Mouse (Mus musculus): ENCODE results near the gene Olfr323.

Olfr323 gene

DNA sequence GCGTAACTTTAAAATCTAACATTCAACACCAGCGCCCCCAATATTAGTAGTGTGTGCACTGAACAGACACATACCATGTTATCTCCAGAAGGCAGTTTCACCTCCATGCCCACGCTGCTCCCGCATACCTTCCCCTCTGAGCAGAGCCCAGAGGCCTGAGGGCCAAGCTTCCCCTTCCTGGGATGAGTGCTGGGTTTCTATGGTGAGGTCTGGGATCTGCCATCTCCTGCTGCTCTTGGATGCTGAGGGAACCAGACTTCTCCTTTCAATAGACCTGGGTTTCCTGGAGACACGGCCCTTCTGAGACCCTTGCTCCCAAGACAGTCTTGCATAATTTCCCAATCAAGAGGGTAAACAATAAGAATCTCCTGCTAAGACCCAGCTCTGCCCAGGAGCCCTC is at the start of gene Olfr323:
TSS of gene Olfr323 (minus strand) at position 101 of the 400 bp plus-strand sequence.
- DNase-seq: no peak

DNA sequence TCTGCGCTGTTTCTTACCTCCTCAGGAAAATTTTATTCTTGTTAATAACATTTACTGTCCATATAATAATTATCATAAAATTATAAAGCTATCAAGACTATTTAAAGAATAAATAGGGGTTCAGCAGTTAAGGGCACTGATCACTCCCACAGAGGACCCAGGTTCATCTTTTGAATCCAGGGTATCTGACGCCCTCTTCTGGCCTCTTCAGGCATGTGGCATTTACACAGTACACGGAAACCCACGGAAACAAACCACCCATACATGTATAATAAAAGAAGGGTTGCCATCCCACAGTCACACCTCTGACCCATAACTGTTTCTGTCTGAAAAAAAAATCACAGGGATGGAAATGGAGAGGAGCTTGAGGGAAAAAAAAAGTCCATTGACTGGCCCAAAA is 41.5 kb upstream of the Olfr323 start:
- DNase-seq: no peak

DNA sequence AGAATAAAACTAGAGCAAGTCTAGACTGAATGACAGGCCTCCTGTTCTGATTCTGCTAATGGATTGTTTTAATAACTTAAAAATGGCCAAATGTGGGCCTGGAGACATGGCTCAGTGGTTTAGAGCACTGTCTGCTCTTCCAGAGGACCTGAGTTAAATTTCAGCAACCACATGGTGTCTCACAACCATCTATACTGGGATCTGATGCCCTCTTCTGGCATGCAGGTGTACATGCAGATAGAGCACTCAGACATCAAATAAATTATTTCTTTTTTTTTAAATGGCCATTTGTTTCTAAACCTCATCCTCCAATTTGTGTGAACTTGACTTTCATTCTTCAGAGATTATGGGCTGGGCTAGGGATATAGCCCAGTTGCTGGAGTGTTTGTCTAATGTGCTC is 39.0 kb upstream of the Olfr323 start:
- no peak for DNase-seq

DNA sequence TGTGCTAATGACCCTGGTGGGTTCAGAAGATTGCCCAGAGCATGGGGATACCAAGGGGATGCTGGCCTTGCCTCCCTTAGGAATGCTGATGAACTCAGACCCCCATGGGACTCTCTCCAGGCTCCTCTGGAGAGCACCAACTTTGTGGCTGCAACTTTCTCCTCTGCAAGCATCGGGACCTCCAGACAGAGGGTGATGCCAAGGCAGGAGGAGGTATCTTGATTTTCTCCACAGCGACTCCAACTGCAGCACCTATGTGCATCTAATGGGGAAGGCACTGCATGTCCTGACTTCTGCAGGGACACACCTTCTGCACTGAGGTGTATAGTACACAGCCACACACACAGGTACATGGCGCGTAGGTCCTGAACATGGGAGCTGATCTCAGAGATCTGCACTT is 28.3 kb upstream of the Olfr323 start, which contains the start of gene Olfr322:
TSS of gene Olfr322 (plus strand) at position 187 of the 400 bp plus-strand sequence.
- no peak for DNase-seq

DNA sequence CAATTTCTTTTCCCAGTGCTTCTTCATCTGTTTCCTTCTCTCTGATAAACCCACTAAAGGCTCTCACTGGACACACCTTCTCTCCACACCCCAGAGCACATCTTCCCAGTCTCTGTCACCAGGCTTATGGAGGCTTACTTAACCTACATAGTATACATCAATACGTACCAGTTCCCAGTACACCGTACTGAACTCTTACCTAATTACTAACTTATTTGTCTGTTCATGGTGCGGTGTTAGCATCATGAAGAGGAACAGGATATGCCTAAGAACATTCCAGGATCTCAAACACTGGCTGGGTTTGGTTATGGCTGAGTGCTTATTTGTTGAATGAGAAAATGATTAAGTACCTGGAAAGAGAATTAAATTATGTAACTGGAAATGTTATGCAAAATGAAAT is 24.9 kb upstream of the Olfr323 start:
- DNase-seq: no peak

DNA sequence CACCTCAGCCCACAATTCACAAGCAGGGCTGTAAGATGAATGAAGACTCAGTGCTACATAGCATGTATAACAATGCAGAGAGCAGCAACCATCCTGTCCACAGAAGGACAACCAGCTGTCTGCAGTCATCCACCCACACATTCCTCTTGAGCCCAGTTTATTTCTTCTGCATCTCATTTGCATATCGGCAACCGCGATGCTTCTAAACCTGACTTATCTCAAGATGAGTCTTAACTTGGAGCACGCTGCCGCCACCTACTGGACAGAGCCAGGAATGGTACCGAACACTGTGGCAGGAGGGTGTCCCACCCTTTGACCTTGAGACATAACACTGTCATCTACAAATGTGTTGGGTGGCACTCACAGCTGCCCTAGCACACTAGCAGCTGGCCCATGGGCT is 13.0 kb upstream of the Olfr323 start:
- DNase-seq: peak in 1 of 2 experiments; percentile 5

DNA sequence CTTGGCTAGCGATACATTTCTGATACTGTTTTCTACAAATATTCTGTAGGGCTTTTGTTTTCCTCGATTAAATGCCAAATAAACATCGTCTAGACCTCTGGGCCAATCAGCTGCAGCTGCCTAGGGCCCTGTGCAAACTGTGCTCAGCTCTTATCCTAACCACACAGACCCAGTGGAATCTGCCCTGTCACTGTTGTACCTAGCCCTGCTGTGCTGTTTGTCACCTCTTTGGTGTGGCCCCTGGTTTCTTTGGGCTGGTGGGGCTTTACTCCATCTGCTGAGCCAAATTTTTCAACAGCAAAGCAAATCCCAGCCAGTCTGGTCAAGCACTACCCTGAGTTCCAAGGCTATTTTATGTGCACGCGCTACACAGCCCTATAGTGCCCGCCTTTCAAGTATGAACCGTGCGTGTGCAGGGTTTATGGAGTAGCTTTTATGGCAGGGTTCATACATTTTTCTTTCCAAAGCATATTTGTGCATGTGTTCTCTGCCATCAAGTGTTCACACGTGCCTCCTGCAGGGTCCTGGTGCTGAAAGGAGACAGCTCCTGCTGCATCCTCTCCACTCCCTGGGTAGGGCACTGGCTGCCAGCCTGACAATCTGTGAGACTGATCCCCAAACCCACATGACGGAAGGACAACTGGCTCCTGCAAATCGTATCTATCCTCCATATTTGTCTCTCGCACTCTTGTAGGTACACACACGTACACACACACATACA is 11.5 kb upstream of the Olfr323 start:
- no peak for DNase-seq

DNA sequence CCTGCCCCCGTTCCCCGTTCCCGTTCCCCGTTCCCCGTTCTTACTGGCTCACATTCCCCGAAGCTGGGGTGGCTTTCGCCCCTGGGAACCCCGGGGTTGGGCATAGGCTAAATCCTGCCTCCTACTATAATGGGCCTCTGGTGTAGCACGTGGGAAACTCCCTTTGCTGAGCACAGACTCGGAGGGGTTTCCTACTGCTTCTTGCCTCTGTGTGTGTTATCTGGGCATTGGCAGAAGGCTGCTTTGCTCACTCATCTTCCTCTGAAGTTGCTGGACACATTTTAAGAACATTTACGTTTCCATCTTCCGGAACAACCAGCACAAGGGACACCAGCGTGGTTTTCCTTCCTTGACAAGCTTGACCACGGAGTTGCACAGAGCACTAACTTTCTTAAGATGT is 10.8 kb upstream of the Olfr323 start:
- no peak for DNase-seq

DNA sequence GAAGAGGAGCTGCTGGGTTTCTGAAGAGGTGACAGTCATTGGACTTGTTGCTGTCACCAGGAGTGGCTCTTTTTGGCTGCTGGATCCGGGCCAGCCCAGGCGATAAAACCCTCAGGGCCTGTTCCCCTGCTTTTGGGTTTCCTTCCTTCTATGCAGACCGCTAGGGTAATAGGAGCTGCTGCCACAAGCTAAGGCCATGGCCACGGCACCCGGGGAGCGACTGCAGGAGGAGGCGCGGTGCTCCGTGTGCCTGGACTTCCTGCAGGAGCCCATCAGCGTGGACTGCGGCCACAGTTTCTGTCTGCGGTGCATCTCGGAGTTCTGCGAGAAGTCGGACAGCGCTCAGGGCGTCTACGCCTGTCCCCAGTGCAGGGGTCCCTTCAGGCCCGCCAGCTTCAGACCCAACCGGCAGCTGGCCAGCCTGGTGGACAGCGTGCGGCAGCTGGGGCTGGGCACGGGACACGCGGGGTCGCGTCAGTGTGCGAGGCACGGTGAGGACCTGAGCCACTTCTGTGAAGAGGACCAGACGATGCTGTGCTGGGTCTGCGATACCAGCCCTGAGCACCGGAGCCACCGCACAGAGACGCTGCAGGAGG is 10.1 kb upstream of the Olfr323 start, which contains the start of gene Trim58:
TSS of gene Trim58 (plus strand) at position 194 of the 596 bp plus-strand sequence.
- no peak for DNase-seq

DNA sequence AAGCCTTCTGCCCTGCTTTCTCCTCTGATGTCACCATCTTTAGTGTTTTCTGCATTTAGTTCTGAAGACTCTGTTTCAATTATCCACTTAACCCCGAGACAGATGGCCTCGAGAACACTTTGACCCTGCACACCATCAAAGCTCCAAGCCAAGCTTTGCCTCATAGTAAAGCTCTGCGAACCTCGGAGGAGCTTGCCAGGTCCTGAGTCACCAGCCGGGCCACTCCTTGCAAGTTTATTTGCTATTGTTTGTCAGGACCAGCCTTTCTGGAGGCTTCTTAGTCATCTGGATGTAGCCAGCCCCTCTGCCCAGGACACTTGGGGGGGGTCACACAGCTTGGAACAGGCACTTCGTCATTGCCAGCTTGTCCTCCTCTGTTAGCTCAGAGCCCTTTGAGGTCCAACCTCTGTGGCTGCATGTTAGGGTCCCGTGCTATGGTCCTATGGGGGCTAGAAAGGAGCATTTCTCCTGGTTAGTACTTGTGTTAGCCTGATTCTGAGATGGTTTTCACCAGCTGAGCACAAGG is 7.9 kb upstream of the Olfr323 start:
- no peak for DNase-seq

DNA sequence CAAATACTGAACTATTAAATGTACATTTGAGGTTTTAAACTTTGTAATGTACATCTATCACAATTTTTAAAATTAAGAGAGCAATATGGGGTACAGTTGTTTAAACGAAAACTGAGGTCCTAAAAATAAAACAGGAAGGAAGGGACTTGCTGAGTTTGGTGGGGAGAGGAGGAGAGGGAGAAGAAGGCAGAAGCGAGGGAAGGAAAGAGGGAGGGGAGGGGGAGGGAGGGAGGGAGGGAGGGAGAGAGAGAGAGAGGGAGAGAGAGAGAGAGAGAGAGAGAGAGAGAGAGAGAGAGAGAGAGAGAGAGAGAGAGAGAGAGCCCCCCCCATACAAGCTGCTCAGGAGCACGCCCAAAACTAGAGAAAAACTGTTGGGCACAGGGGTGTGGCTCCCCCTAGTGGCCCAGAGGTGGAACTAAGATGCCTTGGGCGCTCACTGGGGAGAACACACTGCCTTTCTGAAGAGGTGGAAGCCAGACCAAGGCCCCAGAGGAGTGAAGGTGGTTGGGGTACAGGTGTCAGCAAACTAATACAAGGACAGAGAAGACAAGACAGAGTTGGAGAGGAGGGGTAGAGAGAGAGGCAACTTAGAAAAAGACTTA is 6.2 kb upstream of the Olfr323 start:
- peak in 1 of 2 experiments; percentile 37 for DNase-seq

DNA sequence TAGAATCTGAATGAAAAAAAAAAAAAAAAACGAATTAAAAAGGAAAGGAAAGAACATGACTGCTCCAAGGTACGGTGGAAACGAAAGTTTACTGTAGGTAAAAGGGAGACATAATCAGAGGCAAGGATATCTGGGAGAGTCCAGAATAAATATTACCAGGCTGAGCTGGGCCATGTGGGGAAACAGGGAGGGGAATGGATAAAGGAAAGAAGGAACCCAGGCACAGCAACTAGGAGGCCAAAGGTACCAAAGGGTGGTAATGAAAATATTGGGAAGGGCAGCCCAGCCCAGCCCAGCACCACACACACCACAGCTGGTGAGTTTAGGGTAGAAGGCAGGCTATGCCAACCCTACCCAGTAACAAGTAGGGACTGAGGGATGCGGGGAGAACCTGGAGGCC is 4.6 kb upstream of the Olfr323 start:
- no peak for DNase-seq

DNA sequence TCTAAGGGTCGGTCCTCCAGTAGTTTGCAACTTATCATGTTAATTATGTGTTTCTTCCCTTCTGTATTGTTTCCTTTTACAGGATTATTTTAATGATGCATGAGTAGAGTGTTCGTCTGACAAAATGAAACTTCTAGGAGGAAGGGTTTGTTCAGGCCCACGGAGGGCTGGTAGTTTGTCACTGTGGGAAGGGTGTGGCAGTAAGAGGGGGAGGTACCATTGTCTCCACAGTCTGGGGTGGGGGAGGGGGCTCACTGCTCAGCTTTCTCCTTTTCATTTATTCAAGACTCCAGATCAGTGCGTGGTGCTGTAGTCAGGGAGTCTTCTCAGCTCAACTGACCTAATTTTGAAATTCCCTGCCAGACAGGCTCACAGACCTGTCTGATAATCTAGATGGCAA is 4.2 kb downstream of the Olfr323 start:
- DNase-seq: no peak

DNA sequence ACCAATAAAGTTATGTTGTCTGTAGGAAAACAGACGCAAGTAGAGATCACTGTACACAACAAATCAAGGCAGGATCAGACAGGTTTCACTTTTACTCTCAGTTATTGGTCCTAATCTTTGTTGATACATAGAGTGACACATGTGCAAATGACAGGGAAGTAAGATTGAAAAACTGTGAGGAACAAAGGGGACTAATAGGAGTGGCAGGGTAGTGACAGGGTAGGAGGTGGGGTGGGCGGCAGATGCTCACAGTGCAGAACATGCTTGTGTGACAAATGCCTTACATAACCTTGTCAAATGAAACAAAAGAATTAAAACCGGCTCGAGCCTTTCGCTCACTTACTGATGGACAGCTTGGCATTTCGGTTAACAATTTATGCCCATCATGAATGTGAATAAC is 11.5 kb downstream of the Olfr323 start:
- DNase-seq: no peak

DNA sequence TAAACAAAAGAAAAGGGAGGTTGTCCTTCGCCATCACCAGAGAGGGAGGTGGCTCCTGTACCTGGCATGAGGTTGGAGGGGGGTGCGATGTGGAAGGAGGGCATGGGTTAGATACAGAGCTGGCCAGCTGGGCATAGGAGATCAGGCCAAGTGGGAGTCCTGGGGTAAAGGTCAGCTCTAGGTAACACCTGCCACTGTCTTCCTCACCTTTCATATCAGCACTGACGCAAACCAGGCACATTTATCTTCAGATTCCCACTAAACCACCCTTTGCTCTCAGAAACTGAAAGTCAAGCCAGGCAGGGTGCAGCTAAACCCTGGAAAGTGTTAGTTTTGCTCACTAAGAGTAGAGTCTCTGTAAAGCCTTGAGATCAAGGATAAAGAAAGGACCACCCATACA is 11.9 kb downstream of the Olfr323 start:
- DNase-seq: no peak

DNA sequence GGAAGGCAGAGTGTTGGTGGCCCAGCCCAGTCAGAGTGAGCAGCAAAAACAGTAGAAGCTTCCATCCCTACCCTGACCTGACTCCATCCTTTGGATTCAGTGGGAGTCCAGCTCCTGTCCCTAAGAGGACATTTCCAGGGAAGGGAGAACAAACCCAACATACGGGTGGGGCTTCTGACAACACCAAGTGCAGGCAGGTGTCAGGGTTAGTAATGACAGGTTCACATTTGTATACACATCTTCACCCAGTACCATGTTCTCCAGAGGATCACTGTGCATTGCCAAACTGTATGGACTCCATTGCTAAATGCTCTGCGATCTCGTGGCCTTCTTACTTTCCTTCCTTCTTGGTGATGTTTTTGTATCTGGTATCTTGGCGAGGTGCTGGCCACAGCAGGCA is 14.3 kb downstream of the Olfr323 start, which contains the start of gene 2210407C18Rik:
TSS of gene 2210407C18Rik (minus strand) at position 101 of the 400 bp plus-strand sequence.
- DNase-seq: no peak

DNA sequence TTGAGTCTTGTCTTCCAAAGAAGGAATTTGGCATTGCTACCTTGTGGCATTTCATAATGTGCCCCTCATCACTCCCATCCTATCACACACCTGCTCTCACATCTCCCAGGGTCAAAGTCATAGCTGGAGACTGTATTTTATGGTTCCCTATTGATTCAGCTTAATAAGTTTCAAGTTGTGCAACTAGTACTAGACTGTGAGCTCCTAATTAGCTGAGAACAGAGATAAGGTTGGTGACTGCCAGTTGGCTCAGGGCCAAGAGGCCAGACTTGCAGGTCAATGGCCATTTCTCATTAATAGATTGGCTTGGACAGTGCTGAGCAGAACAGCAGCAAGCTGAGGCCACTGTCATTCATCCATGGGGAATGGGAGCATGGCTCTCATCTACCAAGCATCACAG is 15.8 kb downstream of the Olfr323 start:
- DNase-seq: peak; percentile 5 to 31

DNA sequence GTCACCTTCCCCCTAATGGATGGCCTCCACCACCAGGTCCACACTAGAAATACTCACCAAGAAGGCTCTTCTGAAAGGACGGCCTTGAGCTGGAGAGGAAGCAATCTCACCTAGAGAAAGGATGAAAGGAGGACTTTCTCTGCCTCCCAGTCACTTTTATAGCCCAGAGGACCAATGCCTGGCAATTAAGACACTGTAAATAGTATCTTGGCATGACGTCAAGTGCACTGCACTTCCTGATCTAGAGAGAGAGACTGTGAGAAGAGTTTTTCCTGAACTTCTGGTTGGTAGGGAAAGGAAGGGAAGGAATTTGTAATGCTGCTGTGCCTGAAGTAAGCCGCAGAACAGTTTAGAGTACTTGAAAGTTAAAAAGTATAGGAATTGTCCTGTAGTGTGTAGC is 16.9 kb downstream of the Olfr323 start:
- DNase-seq: no peak

DNA sequence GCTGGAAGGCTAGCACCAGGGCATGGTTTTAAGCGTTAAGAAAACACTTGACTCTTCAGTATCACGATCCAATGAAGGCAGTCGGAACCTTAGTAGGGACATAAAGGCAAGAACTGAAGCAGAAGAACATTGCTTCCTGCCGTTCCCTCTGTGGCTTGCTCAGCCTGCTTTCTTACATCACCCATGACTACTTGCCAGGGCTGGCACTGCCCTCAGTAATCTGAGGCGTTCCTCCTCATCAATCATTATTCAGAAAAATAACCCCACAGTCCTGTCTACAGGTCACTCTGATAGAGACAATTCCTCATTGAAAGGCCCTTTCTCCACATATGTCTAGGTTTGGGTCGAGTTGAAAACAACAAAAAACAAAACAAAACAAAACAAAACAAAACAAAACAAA is 23.3 kb downstream of the Olfr323 start:
- DNase-seq: peak in 1 of 2 experiments; percentile 5

DNA sequence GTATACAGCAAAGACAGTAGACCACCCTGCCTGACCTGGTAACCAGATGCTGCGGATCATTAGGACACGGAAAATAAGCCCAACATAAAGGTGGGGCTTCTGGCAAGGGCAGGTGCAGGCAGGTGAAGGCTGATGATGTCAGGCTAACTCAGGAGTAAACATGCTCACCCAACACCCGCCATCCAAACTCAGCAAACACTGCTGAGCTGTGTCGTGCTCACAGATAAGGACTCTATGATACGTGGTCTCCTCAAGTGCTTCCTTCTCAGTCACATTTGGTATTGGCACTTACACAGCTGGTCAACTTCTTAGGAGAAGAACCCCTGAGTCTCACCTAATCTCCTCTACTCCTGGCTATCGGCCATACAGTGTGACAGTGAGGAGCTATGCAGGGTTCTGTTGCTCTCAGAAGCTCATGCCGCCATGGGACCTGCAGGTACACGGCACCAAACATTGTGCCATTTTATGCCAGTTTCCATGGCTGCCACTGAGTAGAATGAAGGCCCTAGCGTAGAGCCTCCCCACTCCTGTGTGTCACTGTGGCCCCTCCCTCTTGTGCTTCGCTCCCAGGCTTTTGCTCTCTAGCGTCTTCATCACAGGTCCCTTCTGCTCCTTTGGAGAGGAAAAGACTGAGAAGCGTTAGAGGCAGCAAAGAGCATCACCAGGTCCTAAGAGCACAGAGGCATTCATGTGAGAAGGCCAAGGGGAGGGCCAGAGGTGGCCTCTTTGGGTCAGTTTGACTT is 24.0 kb downstream of the Olfr323 start:
- no peak for DNase-seq

DNA sequence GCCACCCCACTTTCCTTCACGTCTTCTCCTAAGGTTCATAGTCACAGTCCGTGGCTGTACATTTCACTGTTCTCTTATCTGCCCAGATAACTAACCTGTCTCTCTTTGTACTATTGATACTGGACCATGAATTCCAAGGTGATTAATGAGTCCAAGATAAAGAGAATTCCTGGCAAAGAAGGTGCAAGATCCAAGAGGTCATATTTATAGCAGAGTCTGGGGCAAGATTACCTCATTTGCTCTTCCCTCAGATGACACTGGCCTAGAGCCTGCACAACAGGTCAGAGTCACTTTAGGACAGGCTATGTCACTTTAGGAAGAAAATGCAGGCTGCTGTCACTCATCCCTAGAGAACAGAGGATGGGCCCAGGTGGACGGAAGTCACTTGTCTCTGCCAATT is 25.1 kb downstream of the Olfr323 start:
- no peak for DNase-seq

DNA sequence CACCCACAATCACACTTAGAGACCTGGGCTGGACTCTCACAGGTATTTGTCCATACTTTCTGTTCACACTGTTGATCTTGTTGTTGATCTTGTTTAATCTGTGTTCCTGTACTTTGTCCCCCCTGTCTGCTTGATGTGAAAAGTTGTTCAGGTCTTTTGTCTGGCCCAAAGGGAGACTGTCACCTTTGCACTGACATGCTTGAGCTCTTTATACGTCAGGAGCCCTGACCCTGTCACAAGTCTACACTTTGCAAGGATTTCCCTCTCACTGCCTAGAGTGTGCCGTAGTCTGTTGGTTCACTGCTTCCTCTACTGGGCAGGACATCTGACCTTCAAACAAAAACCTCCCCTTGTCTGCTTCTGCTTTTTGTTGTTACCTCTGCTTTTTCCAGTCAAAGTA is 25.6 kb downstream of the Olfr323 start:
- DNase-seq: no peak

All from kidney, adult 8-10 months (tissue).